Mouse (Mus musculus) lung, embryonic 14.5 days (tissue): ENCODE measurements around the gene Rab38. TPM values are rescaled to one million over a fixed set of nuclear protein-coding genes. Genes with fewer than 3 reads are reported as not detected.

Experiments used
- ATAC-seq: fragments of 200-750 bp; cut with Nextera tagmentation; 2 replicates; pipeline ENCODE4 v1.8.0; 2017; ENCODE audit warnings: mild to moderate bottlenecking, moderate TSS enrichment, moderate library complexity; ENCODE audit not compliant: insufficient read depth
- DNase-seq: peaks from one replicate; pipeline ENCODE4 v3.0.0-alpha.2; 2015
- H3K27ac ChIP-seq: fragments of 300-500 bp; sonication (generic); 2 replicates; pipeline ENCODE4 v1.5.1; 2014; ENCODE audit warnings: low read depth, mild to moderate bottlenecking, moderate library complexity
- H3K27me3 ChIP-seq: fragments of 300-500 bp; sonication (generic); 2 replicates; pipeline ENCODE4 v1.6.1; 2014; ENCODE audit warnings: low read length, control low read depth; ENCODE audit not compliant: insufficient read depth
- H3K36me3 ChIP-seq: fragments of 300-500 bp; sonication (generic); 2 replicates; pipeline ENCODE4 v1.6.1; 2014; ENCODE audit warnings: control low read depth; ENCODE audit not compliant: insufficient read depth
- H3K4me1 ChIP-seq: fragments of 300-500 bp; sonication (generic); 2 replicates; pipeline ENCODE4 v1.6.1; 2014; ENCODE audit warnings: antibody characterized with exemption, control low read depth; ENCODE audit not compliant: insufficient read depth
- H3K4me2 ChIP-seq: fragments of 300-500 bp; sonication (generic); 2 replicates; pipeline ENCODE4 v1.6.1; 2014; ENCODE audit warnings: mild to moderate bottlenecking
- H3K4me3 ChIP-seq: fragments of 300-500 bp; sonication (generic); 2 replicates; pipeline ENCODE4 v1.5.1; 2014; ENCODE audit warnings: low read depth, low read length
- H3K9ac ChIP-seq: fragments of 300-500 bp; sonication (generic); 2 replicates; pipeline ENCODE4 v1.6.1; 2014
- H3K9me3 ChIP-seq: fragments of 300-500 bp; sonication (generic); 2 replicates; pipeline ENCODE4 v1.6.1; 2016; ENCODE audit warnings: low read depth, low read length, control low read depth
- CTCF ChIP-seq: IDR thresholded peaks from 2 replicates; pipeline ENCODE4 v1.5.1; 2016; ENCODE audit warnings: antibody characterized with exemption, low read depth
- WGBS: fragments of 180-500 bp; shearing (Covaris S2); extraction: QIAGEN DNeasy Blood & Tissue Kit; methylation state at CpG from one replicate; pipeline ENCODE4 v1.1.7; 2014; 5-methylcytosine and 5-hydroxymethylcytosine counted together
- polyA plus RNA-seq: library from polyadenylated mRNA; unstranded; fragments of >200 nt; fragmentation: Nextera tagmentation; extraction: Ambion mirVana; gene quantifications from 2 replicates; pipeline ENCODE4 v1.2.1, GENCODE M21; 2014

The Rab38 gene
- polyA plus RNA-seq, 1 experiment from 2014 or later: 19.0 TPM

DNA sequence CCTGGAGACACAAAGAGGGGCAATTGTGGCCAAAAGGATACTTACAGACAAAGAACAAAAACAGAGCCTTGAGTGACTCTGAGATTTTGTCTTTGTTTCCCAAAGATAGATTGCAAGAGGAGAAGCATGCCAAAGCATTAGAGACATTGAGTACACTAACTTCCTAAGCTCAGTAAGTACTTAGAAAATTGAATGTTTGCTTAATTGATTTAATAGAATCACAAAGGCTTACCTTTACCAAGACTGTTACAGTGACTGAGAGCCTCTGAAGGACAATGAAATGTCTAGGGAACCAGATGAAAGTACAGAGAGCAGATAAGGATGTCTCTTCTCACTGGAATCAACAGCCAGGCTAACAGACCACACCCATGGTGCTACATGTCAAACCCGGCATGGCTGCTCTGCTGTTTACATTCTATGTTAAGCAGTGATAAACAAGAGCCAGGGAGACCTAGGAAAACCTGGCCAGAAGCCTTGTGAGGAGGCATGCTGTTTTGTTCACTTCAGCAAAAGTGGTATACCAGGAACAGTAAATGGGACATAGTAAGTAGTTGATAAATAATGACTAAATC, 97.1 kb downstream of the Rab38 start:
- no peak for TF ChIP-seq CTCF
- ATAC-seq (no peak), DNase-seq (peak; percentile 23)
- 6% methylated on average over 1 of the region's 1 CpGs for WGBS
- Histone ChIP-seq H3K9ac (no peak overlapping the region), H3K9me3 (no peaks in the 10 kb centered on the region), H3K36me3 (no peaks in the 10 kb centered on the region), H3K27ac (no peak overlapping the region), H3K27me3 (no peaks in the 10 kb centered on the region), H3K4me2 (no peak overlapping the region), H3K4me1 (no peaks in the 10 kb centered on the region), H3K4me3 (no peak overlapping the region)

GRCm38 (mm10) chr7:88536127-88536531, 106.1 kb downstream of the Rab38 start:
- Histone ChIP-seq H3K27ac (no peak overlapping the region), H3K9me3 (no peaks in the 10 kb centered on the region), H3K27me3 (no peaks in the 10 kb centered on the region), H3K4me2 (no peak overlapping the region), H3K4me3 (no peak overlapping the region), H3K4me1 (no peaks in the 10 kb centered on the region), H3K9ac (no peak overlapping the region), H3K36me3 (no peaks in the 10 kb centered on the region)
- DNase-seq: no peak
- no peak for ATAC-seq
- TF ChIP-seq CTCF: no peak

GRCm38 (mm10) chr7:88536743-88537142, 106.7 kb downstream of the Rab38 start:
- Histone ChIP-seq H3K27ac (no peak overlapping the region), H3K9ac (no peak overlapping the region), H3K4me1 (no peaks in the 10 kb centered on the region), H3K27me3 (no peaks in the 10 kb centered on the region), H3K36me3 (no peaks in the 10 kb centered on the region), H3K4me2 (no peak overlapping the region), H3K9me3 (no peaks in the 10 kb centered on the region), H3K4me3 (no peak overlapping the region)
- WGBS: 46% methylated on average over 3 of the region's 3 CpGs
- DNase-seq (no peak), ATAC-seq (no peak)
- no peak for TF ChIP-seq CTCF

Other genes with a start within 250 kb of the Rab38 start
- gene Ctsc, start 152.2 kb upstream of the Rab38 start, polyA plus RNA-seq: 92.5 and 92.6 TPM in 2 replicates